Mouse (Mus musculus) forebrain, postnatal 0 days (tissue): Measurements from ENCODE around the gene Sept10. TPM values are rescaled to one million over a fixed set of nuclear protein-coding genes. Genes with fewer than 3 reads are reported as not detected.

Experiments
- ATAC-seq: fragments of 200-750 bp; cut with Nextera tagmentation; 2 replicates; pipeline ENCODE4 v1.8.0; 2017; ENCODE audit warnings: mild to moderate bottlenecking, moderate library complexity
- DNase-seq: peaks from one replicate; pipeline ENCODE4 v3.0.0-alpha.2; 2015
- H3K27ac ChIP-seq: fragments of 300-500 bp; sonication (generic); 2 replicates; pipeline ENCODE4 v1.5.1; 2014; ENCODE audit warnings: low read depth, mild to moderate bottlenecking, antibody characterized with exemption, low read length, moderate library complexity, mixed read lengths
- H3K27me3 ChIP-seq: fragments of 300-500 bp; sonication (generic); 2 replicates; pipeline ENCODE4 v1.6.1; 2014; ENCODE audit warnings: mild to moderate bottlenecking, low read length, mixed read lengths; ENCODE audit not compliant: insufficient read depth
- H3K36me3 ChIP-seq: fragments of 300-500 bp; sonication (generic); 2 replicates; pipeline ENCODE4 v1.6.1; 2014; ENCODE audit warnings: mild to moderate bottlenecking, moderate library complexity; ENCODE audit not compliant: insufficient read depth
- H3K4me1 ChIP-seq: fragments of 300-500 bp; sonication (generic); 2 replicates; pipeline ENCODE4 v1.6.1; 2014; ENCODE audit warnings: antibody characterized with exemption; ENCODE audit not compliant: insufficient read depth
- H3K4me2 ChIP-seq: fragments of 300-500 bp; sonication (generic); 2 replicates; pipeline ENCODE4 v1.6.1; 2014; ENCODE audit warnings: low read depth, mild to moderate bottlenecking, moderate library complexity
- H3K4me3 ChIP-seq: fragments of 300-500 bp; sonication (generic); 2 replicates; pipeline ENCODE4 v1.5.1; 2014; ENCODE audit warnings: low read depth, low read length, mixed read lengths
- H3K9ac ChIP-seq: fragments of 300-500 bp; sonication (generic); 2 replicates; pipeline ENCODE4 v1.6.1; 2014; ENCODE audit warnings: mild to moderate bottlenecking
- H3K9me3 ChIP-seq: fragments of 300-500 bp; sonication (generic); 2 replicates; pipeline ENCODE4 v1.6.1; 2016; ENCODE audit warnings: low read length
- CTCF ChIP-seq: sonication (generic); IDR thresholded peaks from 2 replicates; pipeline ENCODE4 v1.5.1; 2016; ENCODE audit warnings: antibody characterized with exemption, control low read depth, low read depth
- WGBS: fragments of 180-500 bp; shearing (Covaris S2); extraction: QIAGEN DNeasy Blood & Tissue Kit; methylation state at CpG from one replicate; pipeline ENCODE4 v1.1.7; 2014; 5-methylcytosine and 5-hydroxymethylcytosine counted together
- polyA plus RNA-seq: library from polyadenylated mRNA; unstranded; fragments of >200 nt; fragmentation: Nextera tagmentation; extraction: Ambion mirVana; gene quantifications from 2 replicates; pipeline ENCODE4 v1.2.1, GENCODE M21; 2015
- total RNA-seq: library from RNA; depleted of rRNA; stranded (reverse); fragments of >200 nt; gene quantifications from 2 replicates; pipeline ENCODE4 v1.2.3, GENCODE M21; 2014; rRNA removed

The Sept10 gene
- total RNA-seq (9.8 and 13.4 TPM in 2 replicates), polyA plus RNA-seq (13.1 and 13.6 TPM in 2 replicates)

- no peak for TF ChIP-seq CTCF
- Histone ChIP-seq H3K36me3 (no peaks in the 10 kb centered on the region), H3K9me3 (no peaks in the 10 kb centered on the region), H3K4me3 (peak within 1 kb of the TSS; percentile 91), H3K4me2 (peak within 1 kb of the TSS; percentile 92), H3K4me1 (peaks cover 20% of the 10 kb centered on the region), H3K9ac (peak within 1 kb of the TSS; percentile 90), H3K27me3 (no peaks in the 10 kb centered on the region), H3K27ac (peak within 1 kb of the TSS; percentile 92)
- DNase-seq (peak; percentile 96), ATAC-seq (peak; percentile 98)
- under 1% methylated on average over 84 of the region's 84 CpGs for WGBS
Measured at GRCm38 (mm10) chr10:59221473-59222270, at the start of gene Sept10, which contains the start of gene Sowahc. TSS of gene Sept10 (minus strand) at chr10:59221847. TSS of gene Sowahc (plus strand) at chr10:59221953.

GRCm38 (mm10) chr10:59268754-59269153 is 47.1 kb upstream of the Sept10 start:
- H3K36me3 ChIP-seq: no peaks in the 10 kb centered on the region
- ATAC-seq (no peak), DNase-seq (no peak)
- H3K27ac ChIP-seq: no peak overlapping the region
- H3K9ac ChIP-seq: no peak overlapping the region
- no peaks in the 10 kb centered on the region for H3K27me3 ChIP-seq
- H3K4me3 ChIP-seq: no peak overlapping the region
- no peaks in the 10 kb centered on the region for H3K4me1 ChIP-seq
- 60% methylated on average over 3 of the region's 3 CpGs for WGBS
- H3K4me2 ChIP-seq: no peak overlapping the region
- TF ChIP-seq CTCF: no peak
- no peaks in the 10 kb centered on the region for H3K9me3 ChIP-seq

GRCm38 (mm10) chr10:59268109-59268508 is 46.5 kb upstream of the Sept10 start:
- 66% methylated on average over 4 of the region's 4 CpGs for WGBS
- Histone ChIP-seq H3K27ac (no peak overlapping the region), H3K4me1 (no peaks in the 10 kb centered on the region), H3K27me3 (no peaks in the 10 kb centered on the region), H3K36me3 (no peaks in the 10 kb centered on the region), H3K9ac (no peak overlapping the region), H3K9me3 (no peaks in the 10 kb centered on the region), H3K4me2 (no peak overlapping the region), H3K4me3 (no peak overlapping the region)
- TF ChIP-seq CTCF: no peak
- DNase-seq: no peak
- no peak for ATAC-seq

- WGBS: 91% methylated on average over 2 of the region's 2 CpGs
- no peak for TF ChIP-seq CTCF
- no peak overlapping the region for H3K4me2 ChIP-seq
- no peak for ATAC-seq
- DNase-seq: no peak
- 0 out of 2 replicates have a peak, but pooled peaks cover 4% of the 10 kb centered on the region for H3K4me1 ChIP-seq
- no peaks in the 10 kb centered on the region for H3K9me3 ChIP-seq
- H3K36me3 ChIP-seq: no peaks in the 10 kb centered on the region
- no peak overlapping the region for H3K9ac ChIP-seq
- H3K4me3 ChIP-seq: no peak overlapping the region
- H3K27me3 ChIP-seq: no peaks in the 10 kb centered on the region
- no peak overlapping the region for H3K27ac ChIP-seq
Measured at GRCm38 (mm10) chr10:59267275-59267674, 45.6 kb upstream of the Sept10 start.

- Histone ChIP-seq H3K36me3 (no peaks in the 10 kb centered on the region), H3K4me3 (no peak overlapping the region), H3K9me3 (no peaks in the 10 kb centered on the region), H3K4me1 (0 out of 2 replicates have a peak, but pooled peaks cover 6% of the 10 kb centered on the region), H3K4me2 (no peak overlapping the region), H3K9ac (no peak overlapping the region), H3K27ac (no peak overlapping the region), H3K27me3 (no peaks in the 10 kb centered on the region)
- WGBS: 81% methylated on average over 1 of the region's 1 CpGs
- DNase-seq (no peak), ATAC-seq (no peak)
- no peak for TF ChIP-seq CTCF
Measured at GRCm38 (mm10) chr10:59266097-59266496, 44.5 kb upstream of the Sept10 start.

- DNase-seq: no peak
- Histone ChIP-seq H3K4me3 (no peak overlapping the region), H3K4me2 (no peak overlapping the region), H3K9ac (no peak overlapping the region), H3K9me3 (no peaks in the 10 kb centered on the region), H3K4me1 (0 out of 2 replicates have a peak, but pooled peaks cover 6% of the 10 kb centered on the region), H3K27me3 (no peaks in the 10 kb centered on the region), H3K27ac (no peak overlapping the region), H3K36me3 (no peaks in the 10 kb centered on the region)
- WGBS: 66% methylated on average over 4 of the region's 4 CpGs
- no peak for ATAC-seq
- no peak for TF ChIP-seq CTCF
Measured at GRCm38 (mm10) chr10:59265674-59266073, 44.0 kb upstream of the Sept10 start.

GRCm38 (mm10) chr10:59265067-59265466 is 43.4 kb upstream of the Sept10 start:
- no peak overlapping the region for H3K4me2 ChIP-seq
- no peak overlapping the region for H3K27ac ChIP-seq
- no peaks in the 10 kb centered on the region for H3K9me3 ChIP-seq
- no peak for ATAC-seq
- no peak overlapping the region for H3K9ac ChIP-seq
- no peak for TF ChIP-seq CTCF
- WGBS: 84% methylated on average over 7 of the region's 7 CpGs
- no peaks in the 10 kb centered on the region for H3K36me3 ChIP-seq
- H3K4me1 ChIP-seq: peaks cover 6% of the 10 kb centered on the region; the same call in 1 of the 2 replicates
- no peak overlapping the region for H3K4me3 ChIP-seq
- DNase-seq: no peak
- H3K27me3 ChIP-seq: no peaks in the 10 kb centered on the region
